Mouse (Mus musculus): ENCODE measurements around the gene Psmb4. TPM values are rescaled to one million over a fixed set of nuclear protein-coding genes. Genes with fewer than 3 reads are reported as not detected.

The Psmb4 gene
- polyA plus RNA-seq, 1 experiment from 2014 or later: 393 TPM

GRCm38 (mm10) chr3:94869011-94869410 lies 17.8 kb downstream of the Psmb4 start:
- Histone ChIP-seq H3K9me3 (ENCODE audit: control insufficient read depth, low read length) (no peaks in the 10 kb centered on the region), H3K27me3 (ENCODE audit: control insufficient read depth, insufficient read depth, low read length) (no peaks in the 10 kb centered on the region), H3K4me1 (replicated peaks; ENCODE audit: control insufficient read depth, insufficient read depth, low read length) (no peaks in the 10 kb centered on the region), H3K9ac (no peak overlapping the region), H3K4me3 (replicated peaks; ENCODE audit: low read length) (no peak overlapping the region), H3K36me3 (replicated peaks; ENCODE audit: control insufficient read depth, insufficient read depth) (peaks cover 90% of the 10 kb centered on the region), H3K4me2 (replicated peaks) (no peak overlapping the region), H3K27ac (no peak overlapping the region)
- 94% methylated on average over 3 of the region's 3 CpGs for WGBS
- no peak for ATAC-seq (ENCODE audit: low FRiP score)
- DNase-seq (ENCODE audit: low spot score): no peak

- no peaks in the 10 kb centered on the region for H3K9me3 ChIP-seq (ENCODE audit: control insufficient read depth, low read length)
- no peaks in the 10 kb centered on the region for H3K4me1 ChIP-seq (replicated peaks; ENCODE audit: control insufficient read depth, insufficient read depth, low read length)
- no peaks in the 10 kb centered on the region for H3K27me3 ChIP-seq (ENCODE audit: control insufficient read depth, insufficient read depth, low read length)
- H3K36me3 ChIP-seq (replicated peaks; ENCODE audit: control insufficient read depth, insufficient read depth): peaks cover 82% of the 10 kb centered on the region
- DNase-seq (ENCODE audit: low spot score): no peak
- H3K9ac ChIP-seq: no peak overlapping the region
- 87% methylated on average over 2 of the region's 2 CpGs for WGBS
- no peak overlapping the region for H3K27ac ChIP-seq
- H3K4me2 ChIP-seq (replicated peaks): no peak overlapping the region
- no peak overlapping the region for H3K4me3 ChIP-seq (replicated peaks; ENCODE audit: low read length)
- no peak for ATAC-seq (ENCODE audit: low FRiP score)
Observed at GRCm38 (mm10) chr3:94859471-94859870, 27.3 kb downstream of the Psmb4 start.

- ATAC-seq (ENCODE audit: low FRiP score) (no peak), DNase-seq (ENCODE audit: low spot score) (no peak)
- Histone ChIP-seq H3K36me3 (replicated peaks; ENCODE audit: control insufficient read depth, insufficient read depth) (peaks cover 32% of the 10 kb centered on the region), H3K27ac (no peak overlapping the region), H3K4me1 (replicated peaks; ENCODE audit: control insufficient read depth, insufficient read depth, low read length) (no peaks in the 10 kb centered on the region), H3K9ac (no peak overlapping the region), H3K9me3 (ENCODE audit: control insufficient read depth, low read length) (no peaks in the 10 kb centered on the region), H3K4me3 (replicated peaks; ENCODE audit: low read length) (no peak overlapping the region), H3K27me3 (ENCODE audit: control insufficient read depth, insufficient read depth, low read length) (no peaks in the 10 kb centered on the region), H3K4me2 (replicated peaks) (no peak overlapping the region)
- WGBS: 90% methylated on average over 3 of the region's 3 CpGs
Observed at GRCm38 (mm10) chr3:94852215-94852614, 34.5 kb downstream of the Psmb4 start.

GRCm38 (mm10) chr3:94851731-94852130 lies 35.0 kb downstream of the Psmb4 start:
- DNase-seq (ENCODE audit: low spot score) (no peak), ATAC-seq (ENCODE audit: low FRiP score) (no peak)
- Histone ChIP-seq H3K9ac (no peak overlapping the region), H3K9me3 (ENCODE audit: control insufficient read depth, low read length) (no peaks in the 10 kb centered on the region), H3K4me3 (replicated peaks; ENCODE audit: low read length) (no peak overlapping the region), H3K27me3 (ENCODE audit: control insufficient read depth, insufficient read depth, low read length) (no peaks in the 10 kb centered on the region), H3K4me2 (replicated peaks) (no peak overlapping the region), H3K27ac (no peak overlapping the region), H3K36me3 (replicated peaks; ENCODE audit: control insufficient read depth, insufficient read depth) (peaks cover 27% of the 10 kb centered on the region), H3K4me1 (replicated peaks; ENCODE audit: control insufficient read depth, insufficient read depth, low read length) (no peaks in the 10 kb centered on the region)
- WGBS: 79% methylated on average over 3 of the region's 3 CpGs

- H3K9ac ChIP-seq: no peak overlapping the region
- H3K36me3 ChIP-seq (replicated peaks; ENCODE audit: control insufficient read depth, insufficient read depth): peaks cover 5% of the 10 kb centered on the region
- H3K4me2 ChIP-seq (replicated peaks): no peak overlapping the region
- 22% methylated on average over 1 of the region's 1 CpGs for WGBS
- DNase-seq (ENCODE audit: low spot score) (peak; percentile 81), ATAC-seq (ENCODE audit: low FRiP score) (0 out of 2 replicates have a peak, but pooled peaks have one; percentile 40)
- H3K4me1 ChIP-seq (replicated peaks; ENCODE audit: control insufficient read depth, insufficient read depth, low read length): no peaks in the 10 kb centered on the region
- no peak overlapping the region for H3K4me3 ChIP-seq (replicated peaks; ENCODE audit: low read length)
- H3K27me3 ChIP-seq (ENCODE audit: control insufficient read depth, insufficient read depth, low read length): no peaks in the 10 kb centered on the region
- no peak overlapping the region for H3K27ac ChIP-seq
- no peaks in the 10 kb centered on the region for H3K9me3 ChIP-seq (ENCODE audit: control insufficient read depth, low read length)
Observed at GRCm38 (mm10) chr3:94849338-94849737, 37.4 kb downstream of the Psmb4 start.

- Histone ChIP-seq H3K9ac (no peak overlapping the region), H3K4me2 (replicated peaks) (no peak overlapping the region), H3K36me3 (replicated peaks; ENCODE audit: control insufficient read depth, insufficient read depth) (no peaks in the 10 kb centered on the region), H3K9me3 (ENCODE audit: control insufficient read depth, low read length) (no peaks in the 10 kb centered on the region), H3K27me3 (ENCODE audit: control insufficient read depth, insufficient read depth, low read length) (no peaks in the 10 kb centered on the region), H3K4me1 (replicated peaks; ENCODE audit: control insufficient read depth, insufficient read depth, low read length) (no peaks in the 10 kb centered on the region), H3K27ac (no peak overlapping the region), H3K4me3 (replicated peaks; ENCODE audit: low read length) (no peak overlapping the region)
- DNase-seq (ENCODE audit: low spot score): no peak
- 96% methylated on average over 2 of the region's 2 CpGs for WGBS
- no peak for ATAC-seq (ENCODE audit: low FRiP score)
Observed at GRCm38 (mm10) chr3:94847382-94847781, 39.4 kb downstream of the Psmb4 start.

- 76% methylated on average over 5 of the region's 5 CpGs for WGBS
Observed at GRCm38 (mm10) chr3:94839101-94839500, 47.7 kb downstream of the Psmb4 start.

GRCm38 (mm10) chr3:94838631-94839030 lies 48.1 kb downstream of the Psmb4 start:
- Histone ChIP-seq H3K36me3 (replicated peaks; ENCODE audit: control insufficient read depth, insufficient read depth) (no peaks in the 10 kb centered on the region), H3K27me3 (ENCODE audit: control insufficient read depth, insufficient read depth, low read length) (no peaks in the 10 kb centered on the region), H3K4me2 (replicated peaks) (peak overlapping the region; percentile 87), H3K9me3 (ENCODE audit: control insufficient read depth, low read length) (no peaks in the 10 kb centered on the region), H3K4me3 (replicated peaks; ENCODE audit: low read length) (peak overlapping the region; percentile 49), H3K9ac (peak overlapping the region; percentile 74), H3K4me1 (replicated peaks; ENCODE audit: control insufficient read depth, insufficient read depth, low read length) (peaks cover 23% of the 10 kb centered on the region), H3K27ac (peak overlapping the region; percentile 97)
- WGBS: 11% methylated on average over 9 of the region's 9 CpGs
- DNase-seq (ENCODE audit: low spot score): no peak
- no peak for ATAC-seq (ENCODE audit: low FRiP score)

More at GRCm38 (mm10) chr3:94839101-94839500, 47.7 kb downstream of the Psmb4 start:
- peak overlapping the region; percentile 49 for H3K4me3 ChIP-seq (replicated peaks; ENCODE audit: low read length)
- no peaks in the 10 kb centered on the region for H3K36me3 ChIP-seq (replicated peaks; ENCODE audit: control insufficient read depth, insufficient read depth)
- H3K9ac ChIP-seq: peak overlapping the region; percentile 74
- DNase-seq (ENCODE audit: low spot score) (no peak), ATAC-seq (ENCODE audit: low FRiP score) (no peak)
- peak overlapping the region; percentile 97 for H3K27ac ChIP-seq
- no peaks in the 10 kb centered on the region for H3K9me3 ChIP-seq (ENCODE audit: control insufficient read depth, low read length)
- H3K4me2 ChIP-seq (replicated peaks): peak overlapping the region; percentile 87
- H3K4me1 ChIP-seq (replicated peaks; ENCODE audit: control insufficient read depth, insufficient read depth, low read length): peaks cover 23% of the 10 kb centered on the region
- H3K27me3 ChIP-seq (ENCODE audit: control insufficient read depth, insufficient read depth, low read length): no peaks in the 10 kb centered on the region

GRCm38 (mm10) chr3:94837959-94838496 lies 48.7 kb downstream of the Psmb4 start:
- no peaks in the 10 kb centered on the region for H3K27me3 ChIP-seq (ENCODE audit: control insufficient read depth, insufficient read depth, low read length)

More at GRCm38 (mm10) chr3:94837959-94838496, 48.7 kb downstream of the Psmb4 start:
- DNase-seq (ENCODE audit: low spot score) (peak; percentile 78), ATAC-seq (ENCODE audit: low FRiP score) (peak; percentile 85)
- Histone ChIP-seq H3K4me3 (replicated peaks; ENCODE audit: low read length) (peak overlapping the region; percentile 49), H3K4me2 (replicated peaks) (peak overlapping the region; percentile 87), H3K9me3 (ENCODE audit: control insufficient read depth, low read length) (no peaks in the 10 kb centered on the region), H3K9ac (peak overlapping the region; percentile 74), H3K27ac (peak overlapping the region; percentile 97), H3K4me1 (replicated peaks; ENCODE audit: control insufficient read depth, insufficient read depth, low read length) (peaks cover 23% of the 10 kb centered on the region), H3K36me3 (replicated peaks; ENCODE audit: control insufficient read depth, insufficient read depth) (no peaks in the 10 kb centered on the region)
- WGBS: 0% methylated on average over 39 of the region's 62 CpGs
